Mouse (Mus musculus) erythroblast, embryonic 14.5 days (primary cell): ENCODE measurements around the gene Vmn1r8. TPM values are rescaled to one million over a fixed set of nuclear protein-coding genes. Genes with fewer than 3 reads are reported as not detected.
"Not testable (repeated sequence)": the region's sequence is repeated elsewhere in the genome, so short reads cannot be mapped to it uniquely, and the experiment has no call there.

Experiments
- H3K27me3 ChIP-seq: 2 replicates; pipeline ENCODE4 v1.6.1; 2012; ENCODE audit warnings: inconsistent platforms; ENCODE audit not compliant: control insufficient read depth
- H3K36me3 ChIP-seq: 2 replicates; pipeline ENCODE4 v1.6.1; 2012; ENCODE audit warnings: mild to moderate bottlenecking, inconsistent platforms; ENCODE audit not compliant: control insufficient read depth
- H3K4me1 ChIP-seq: 2 replicates; pipeline ENCODE4 v1.6.1; 2012; ENCODE audit warnings: inconsistent platforms; ENCODE audit not compliant: control insufficient read depth
- H3K4me3 ChIP-seq: replicated peaks from 2 replicates; pipeline ENCODE3; 2012; ENCODE audit warnings: moderate library complexity, mild to moderate bottlenecking, inconsistent platforms
- H3K9me3 ChIP-seq: 2 replicates; pipeline ENCODE4 v1.6.1; 2012; ENCODE audit warnings: low read length, inconsistent platforms, mixed read lengths; ENCODE audit not compliant: control insufficient read depth
- GATA1 ChIP-seq: IDR thresholded peaks from 2 replicates; pipeline ENCODE4 v1.6.1; 2012; ENCODE audit warnings: low read length, inconsistent platforms, mixed read lengths
- TAL1 ChIP-seq: IDR thresholded peaks from 3 replicates; pipeline ENCODE4 v1.6.1; 2012; ENCODE audit warnings: low read length, inconsistent platforms, mixed read lengths
- polyA plus RNA-seq: library from polyadenylated mRNA; stranded (reverse); fragments of >175 nt; gene quantifications from 2 replicates; pipeline ENCODE4 v1.2.3, GENCODE M21; 2012

Gene Vmn1r8
- polyA plus RNA-seq = not detected in 2 replicates

GRCm38 (mm10) chr6:57031984-57032383, at the start of gene Vmn1r8:
Gene Vmn1r8 (plus strand): TSS chr6:57032284.
- no peaks in the 10 kb centered on the region for H3K27me3 ChIP-seq
- H3K36me3 ChIP-seq = no peaks in the 10 kb centered on the region
- H3K4me1 ChIP-seq = no peaks in the 10 kb centered on the region
- no peaks in the 10 kb centered on the region for H3K9me3 ChIP-seq
- TF ChIP-seq TAL1 (no peak), GATA1 (no peak)
- H3K4me3 ChIP-seq = no peak within 1 kb of the TSS

GRCm38 (mm10) chr6:56996943-56997342, 35.1 kb upstream of the Vmn1r8 start, which contains the start of gene Vmn1r6:
Gene Vmn1r6 (plus strand): TSS chr6:56997243.
- no peak within 1 kb of the TSS for H3K4me3 ChIP-seq
- H3K27me3 ChIP-seq = no peaks in the 10 kb centered on the region
- TF ChIP-seq GATA1 (no peak), TAL1 (no peak)
- H3K4me1 ChIP-seq = no peaks in the 10 kb centered on the region
- H3K36me3 ChIP-seq = no peaks in the 10 kb centered on the region
- H3K9me3 ChIP-seq = no peaks in the 10 kb centered on the region

GRCm38 (mm10) chr6:57025224-57025623, 6.9 kb upstream of the Vmn1r8 start, which contains the start of gene Vmn1r7:
Gene Vmn1r7 (minus strand): TSS chr6:57025324.
- H3K36me3 ChIP-seq, H3K9me3 ChIP-seq, H3K4me1 ChIP-seq, H3K4me3 ChIP-seq, H3K27me3 ChIP-seq: not testable (repeated sequence)

- no peaks in the 10 kb centered on the region for H3K27me3 ChIP-seq
- no peaks in the 10 kb centered on the region for H3K36me3 ChIP-seq
- no peak for TF ChIP-seq GATA1
- H3K4me3 ChIP-seq = no peak overlapping the region
- no peaks in the 10 kb centered on the region for H3K4me1 ChIP-seq
- H3K9me3 ChIP-seq = no peaks in the 10 kb centered on the region
Measured at GRCm38 (mm10) chr6:57034674-57035073, 2.6 kb downstream of the Vmn1r8 start.

DNA sequence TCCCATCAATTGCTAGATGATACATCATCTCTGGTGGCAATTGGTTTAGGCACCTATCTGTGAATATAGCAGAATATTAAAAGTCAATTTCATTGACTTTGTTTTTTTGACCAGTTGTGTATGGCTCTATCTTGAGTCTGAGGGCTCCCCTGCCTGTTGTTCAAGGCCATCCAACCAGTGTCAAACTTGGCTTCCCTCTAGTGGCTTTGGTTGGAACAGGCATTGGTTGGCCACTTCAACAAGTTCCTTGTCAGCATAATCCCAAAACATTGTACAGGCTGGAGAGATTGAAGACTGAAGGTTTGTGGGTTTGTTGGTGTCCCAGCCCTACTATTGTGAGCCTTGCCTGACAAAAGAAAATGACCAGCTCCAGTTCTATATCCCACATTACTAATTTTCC, 31.6 kb downstream of the Vmn1r8 start:
- no peaks in the 10 kb centered on the region for H3K36me3 ChIP-seq
- H3K4me3 ChIP-seq = no peak overlapping the region
- TF ChIP-seq TAL1 (no peak), GATA1 (no peak)
- no peaks in the 10 kb centered on the region for H3K9me3 ChIP-seq
- no peaks in the 10 kb centered on the region for H3K4me1 ChIP-seq
- no peaks in the 10 kb centered on the region for H3K27me3 ChIP-seq

- Histone ChIP-seq H3K4me1 (no peaks in the 10 kb centered on the region), H3K9me3 (no peaks in the 10 kb centered on the region), H3K27me3 (no peaks in the 10 kb centered on the region), H3K36me3 (no peaks in the 10 kb centered on the region), H3K4me3 (no peak within 1 kb of the TSS)
- no peak for TF ChIP-seq TAL1
- TF ChIP-seq GATA1 = no peak
Measured at GRCm38 (mm10) chr6:57066487-57066886, 34.4 kb downstream of the Vmn1r8 start, which contains the start of gene Vmn1r9. Gene Vmn1r9 (plus strand): TSS chr6:57066787.

Other genes starting within 250 kb of the Vmn1r8 start
- gene Kbtbd2, start 234.5 kb upstream of the Vmn1r8 start, polyA plus RNA-seq = 0.36 and 0.48 TPM in 2 replicates
- 0.04 and 0.05 TPM in 2 replicates for gene Fkbp9, start 200.2 kb upstream of the Vmn1r8 start, polyA plus RNA-seq
- gene Nt5c3, start 108.4 kb upstream of the Vmn1r8 start, polyA plus RNA-seq = 21.3 and 22.9 TPM in 2 replicates
- 0.02 TPM in 1 of 2 replicates, not detected in the other for gene Vmn1r4, start 108.3 kb upstream of the Vmn1r8 start, polyA plus RNA-seq
- gene Vmn1r5, start 62.0 kb upstream of the Vmn1r8 start, polyA plus RNA-seq = not detected in 2 replicates
- 0.01 TPM in 1 of 2 replicates, not detected in the other for gene Vmn1r6, start 35.0 kb upstream of the Vmn1r8 start, polyA plus RNA-seq
- not detected in 2 replicates for gene Vmn1r7, start 7.0 kb upstream of the Vmn1r8 start, polyA plus RNA-seq
- not detected in 2 replicates for gene Vmn1r9, start 34.5 kb downstream of the Vmn1r8 start, polyA plus RNA-seq
- gene Vmn1r10, start 77.2 kb downstream of the Vmn1r8 start, polyA plus RNA-seq = not detected in 2 replicates
- not detected in 2 replicates for gene Vmn1r11, start 101.2 kb downstream of the Vmn1r8 start, polyA plus RNA-seq
- gene Vmn1r12, start 124.6 kb downstream of the Vmn1r8 start, polyA plus RNA-seq = under 0.01 TPM in 1 of 2 replicates, not detected in the other
- gene Vmn1r13, start 171.0 kb downstream of the Vmn1r8 start, polyA plus RNA-seq = 0.01 TPM in 1 of 2 replicates, not detected in the other
- gene Vmn1r14, start 199.4 kb downstream of the Vmn1r8 start, polyA plus RNA-seq = not detected in 2 replicates
- gene Vmn1r15, start 225.7 kb downstream of the Vmn1r8 start, polyA plus RNA-seq = not detected in 2 replicates